Mouse (Mus musculus): ENCODE results near the gene Tgfbr3. TPM values are rescaled to one million over a fixed set of nuclear protein-coding genes. Genes with fewer than 3 reads are reported as not detected.

Gene Tgfbr3
- total RNA-seq, 1 experiment from 2014 or later = 31.2 TPM

DNA sequence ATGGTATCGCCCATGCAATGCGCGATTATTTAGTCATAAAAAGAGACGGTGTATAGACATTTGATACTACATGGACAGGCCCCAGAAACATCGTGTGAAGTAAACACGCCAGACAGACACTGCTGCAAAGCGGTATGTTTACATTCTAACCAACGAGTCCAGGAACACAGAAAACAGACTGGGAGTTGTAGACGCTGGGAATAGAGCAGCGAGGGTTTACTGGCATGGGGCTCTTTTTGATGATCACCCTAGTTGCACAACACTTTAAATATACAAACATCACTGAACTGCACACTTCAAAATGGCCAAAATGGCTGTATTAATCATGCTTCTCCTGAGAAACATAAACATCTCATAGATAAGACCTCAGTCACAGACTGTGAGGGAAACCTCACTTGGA, 100.9 kb downstream of the Tgfbr3 start:
- ATAC-seq (replicated peaks; ENCODE audit: insufficient number of reproducible peaks, low FRiP score, low TSS enrichment, poor library complexity, severe bottlenecking) = no peak

DNA sequence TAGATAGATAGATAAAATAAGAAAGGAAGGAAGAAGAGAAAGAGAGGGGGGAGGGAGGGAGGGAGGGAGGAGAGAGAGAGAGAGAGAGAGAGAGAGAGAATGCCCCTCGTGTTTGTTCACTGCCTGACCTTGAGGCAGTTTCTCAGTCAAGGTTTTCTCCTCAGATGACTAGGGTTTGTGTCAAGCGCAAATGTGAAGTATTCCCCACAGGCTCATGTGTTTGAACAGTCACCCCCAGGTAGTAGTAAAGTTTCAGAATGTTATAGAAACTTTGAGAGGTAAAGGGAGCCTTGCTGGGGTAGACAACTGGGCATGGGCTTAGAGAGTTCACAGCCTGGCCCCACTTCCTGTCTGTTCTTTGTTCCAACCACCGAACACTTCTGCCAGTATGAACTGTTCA, 103.2 kb downstream of the Tgfbr3 start:
- ATAC-seq (replicated peaks; ENCODE audit: insufficient number of reproducible peaks, low FRiP score, low TSS enrichment, poor library complexity, severe bottlenecking) = no peak

DNA sequence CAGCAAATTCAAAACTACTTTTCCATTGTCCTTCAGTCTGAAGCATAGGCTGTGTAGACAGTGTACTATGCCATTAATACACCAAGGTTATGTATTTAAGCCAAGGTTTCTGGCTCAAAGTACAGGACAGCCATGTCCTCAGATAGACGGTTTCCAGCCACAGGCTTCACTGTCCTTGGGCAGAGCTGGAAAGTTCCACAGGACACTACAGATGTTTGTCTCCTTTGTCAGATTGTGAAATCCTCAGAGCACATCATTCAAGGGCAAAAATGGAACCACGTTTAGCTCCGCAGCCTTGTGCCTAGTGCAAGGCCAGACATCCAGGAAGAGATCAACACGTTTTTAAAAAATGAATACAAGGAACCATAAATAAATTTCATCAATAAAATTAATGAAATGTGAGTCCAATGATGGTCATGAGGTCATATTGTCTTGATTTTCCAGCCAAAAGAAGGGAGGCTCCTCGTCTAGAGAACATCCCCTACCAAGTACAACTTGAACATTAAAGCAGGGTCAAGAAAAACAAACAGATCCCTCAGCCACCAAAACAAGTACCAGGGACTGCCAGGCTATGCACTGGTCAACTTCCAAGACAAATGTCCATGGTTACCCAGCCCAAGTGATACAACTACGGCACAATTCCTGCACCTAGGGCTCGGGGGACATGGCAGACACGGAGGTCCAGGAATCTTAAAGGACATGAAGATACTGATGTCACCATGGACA, 105.1 kb downstream of the Tgfbr3 start:
- ATAC-seq (replicated peaks; ENCODE audit: insufficient number of reproducible peaks, low FRiP score, low TSS enrichment, poor library complexity, severe bottlenecking) = no peak

DNA sequence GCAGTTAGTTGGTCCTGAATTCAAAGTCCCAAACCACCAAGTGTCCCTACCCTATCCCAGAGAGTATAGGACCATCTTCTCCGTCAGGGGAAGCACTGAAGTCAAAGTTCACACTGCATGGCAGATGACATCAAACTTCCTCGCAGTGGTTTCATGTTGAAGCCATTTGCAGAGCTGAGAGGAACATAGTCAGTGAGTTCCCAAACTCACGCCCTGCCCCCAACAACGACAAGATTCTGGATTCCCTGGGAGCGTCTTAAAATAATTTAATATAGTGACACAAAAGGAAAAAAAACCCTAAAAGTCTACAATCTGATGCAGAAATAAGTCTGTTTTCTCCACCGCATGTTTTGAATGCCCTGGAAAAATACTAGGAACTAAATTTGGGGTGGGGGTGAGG, 105.9 kb downstream of the Tgfbr3 start:
- no peak for ATAC-seq (replicated peaks; ENCODE audit: insufficient number of reproducible peaks, low FRiP score, low TSS enrichment, poor library complexity, severe bottlenecking)

GRCm38 (mm10) chr5:107182721-107183120, 106.7 kb downstream of the Tgfbr3 start:
- ATAC-seq (replicated peaks; ENCODE audit: insufficient number of reproducible peaks, low FRiP score, low TSS enrichment, poor library complexity, severe bottlenecking) = no peak

GRCm38 (mm10) chr5:107181820-107182219, 107.6 kb downstream of the Tgfbr3 start:
- no peak for ATAC-seq (replicated peaks; ENCODE audit: insufficient number of reproducible peaks, low FRiP score, low TSS enrichment, poor library complexity, severe bottlenecking)

DNA sequence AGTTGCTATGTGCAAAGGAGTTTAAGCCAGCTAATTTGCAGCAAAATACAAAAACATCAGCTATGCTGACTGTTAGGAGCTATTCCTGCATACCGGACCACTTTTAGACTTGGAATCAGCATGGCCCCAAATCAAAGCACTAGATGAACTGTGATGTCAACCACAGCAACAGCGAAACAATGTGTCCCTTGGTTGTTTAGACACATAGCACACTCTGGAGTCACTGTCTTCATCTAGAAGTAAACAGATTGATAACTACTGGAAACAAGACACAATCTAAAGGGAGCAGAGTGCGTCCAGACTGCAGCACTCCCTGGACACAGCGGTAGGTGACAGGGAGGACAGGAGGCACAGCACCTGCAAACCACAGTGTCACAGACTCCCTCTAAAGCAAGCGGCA, 110.2 kb downstream of the Tgfbr3 start:
- no peak for ATAC-seq (replicated peaks; ENCODE audit: insufficient number of reproducible peaks, low FRiP score, low TSS enrichment, poor library complexity, severe bottlenecking)

DNA sequence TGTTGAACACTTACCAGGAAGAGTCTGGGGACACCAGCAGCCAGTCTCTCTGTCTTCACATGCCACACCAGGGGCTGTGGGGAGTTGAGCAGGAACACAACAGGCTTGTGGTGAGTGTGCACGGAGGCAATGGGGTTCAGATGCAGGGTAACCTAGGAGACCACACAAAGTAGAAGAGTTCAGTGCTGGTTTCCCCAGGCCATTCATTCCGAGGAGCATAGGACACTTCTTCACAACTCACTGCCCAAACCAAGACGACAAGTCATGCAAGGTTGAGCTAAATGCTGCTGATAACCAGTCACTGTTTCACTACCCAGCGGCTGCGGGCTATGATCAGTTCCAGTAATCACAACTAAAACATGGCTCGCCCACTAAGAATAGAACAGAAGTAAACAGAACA, 111.6 kb downstream of the Tgfbr3 start:
- ATAC-seq (replicated peaks; ENCODE audit: insufficient number of reproducible peaks, low FRiP score, low TSS enrichment, poor library complexity, severe bottlenecking) = no peak

DNA sequence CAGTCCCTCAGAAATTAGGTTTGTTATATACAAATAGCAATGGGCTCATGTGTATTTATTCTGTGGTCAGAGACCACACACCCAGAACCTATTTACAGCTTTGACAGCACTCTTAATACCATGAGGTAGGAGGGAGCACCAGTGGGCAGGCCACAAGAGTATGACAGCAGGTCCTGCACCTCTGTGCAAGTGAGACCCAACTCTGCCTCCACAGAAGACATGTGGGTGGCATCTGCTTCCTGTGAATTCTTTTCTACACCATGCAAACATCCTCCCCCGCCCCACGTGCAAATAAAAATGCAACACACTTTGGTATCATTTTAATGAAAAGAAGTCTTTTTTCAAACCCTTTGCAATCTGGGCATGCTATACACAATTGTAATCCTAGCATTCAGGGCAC, 112.2 kb downstream of the Tgfbr3 start:
- ATAC-seq (replicated peaks; ENCODE audit: insufficient number of reproducible peaks, low FRiP score, low TSS enrichment, poor library complexity, severe bottlenecking) = no peak

GRCm38 (mm10) chr5:107176796-107177195, 112.6 kb downstream of the Tgfbr3 start:
- ATAC-seq (replicated peaks; ENCODE audit: insufficient number of reproducible peaks, low FRiP score, low TSS enrichment, poor library complexity, severe bottlenecking) = no peak

GRCm38 (mm10) chr5:107176196-107176595, 113.2 kb downstream of the Tgfbr3 start:
- no peak for ATAC-seq (replicated peaks; ENCODE audit: insufficient number of reproducible peaks, low FRiP score, low TSS enrichment, poor library complexity, severe bottlenecking)

- ATAC-seq (replicated peaks; ENCODE audit: insufficient number of reproducible peaks, low FRiP score, low TSS enrichment, poor library complexity, severe bottlenecking) = no peak
Measured at GRCm38 (mm10) chr5:107174188-107174587, 115.2 kb downstream of the Tgfbr3 start.

DNA sequence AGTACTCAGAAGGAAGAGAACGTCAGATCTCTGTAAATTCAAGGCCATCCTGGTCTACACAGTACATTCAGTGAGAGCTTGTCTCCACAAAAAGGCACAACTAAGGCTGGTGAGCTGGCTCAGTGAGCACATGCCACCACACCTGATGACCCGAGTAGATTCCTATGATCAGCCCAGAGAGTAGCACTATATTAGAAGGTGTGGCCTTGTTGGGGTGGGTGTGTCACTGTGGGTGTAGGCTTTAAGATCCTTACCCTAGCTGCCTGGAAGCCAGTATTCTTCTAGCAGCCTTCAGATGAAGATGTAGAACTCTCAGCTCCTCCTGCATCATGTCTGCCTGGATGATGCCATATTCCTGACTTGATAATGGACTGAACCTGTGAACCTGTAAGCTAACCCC, 115.9 kb downstream of the Tgfbr3 start:
- no peak for ATAC-seq (replicated peaks; ENCODE audit: insufficient number of reproducible peaks, low FRiP score, low TSS enrichment, poor library complexity, severe bottlenecking)

DNA sequence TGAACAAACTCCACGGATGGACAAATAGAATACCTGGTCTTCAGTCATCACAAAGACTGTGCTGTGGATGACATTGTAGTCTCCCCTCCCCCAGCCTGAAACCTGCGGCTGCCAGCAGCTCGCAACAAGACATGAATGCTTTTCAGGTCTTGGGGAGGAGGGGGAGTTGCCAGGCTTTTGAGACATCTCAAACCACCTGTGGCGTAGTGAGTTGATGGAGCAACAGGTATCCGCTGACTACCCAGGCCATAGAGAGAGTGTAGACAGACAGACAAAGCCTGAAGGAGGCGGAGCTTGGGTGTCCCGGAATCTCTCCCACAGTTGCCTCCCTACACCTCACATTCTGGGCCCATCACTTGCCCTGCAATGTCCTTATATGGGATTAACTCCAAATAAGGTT, 117.6 kb downstream of the Tgfbr3 start:
- no peak for ATAC-seq (replicated peaks; ENCODE audit: insufficient number of reproducible peaks, low FRiP score, low TSS enrichment, poor library complexity, severe bottlenecking)

DNA sequence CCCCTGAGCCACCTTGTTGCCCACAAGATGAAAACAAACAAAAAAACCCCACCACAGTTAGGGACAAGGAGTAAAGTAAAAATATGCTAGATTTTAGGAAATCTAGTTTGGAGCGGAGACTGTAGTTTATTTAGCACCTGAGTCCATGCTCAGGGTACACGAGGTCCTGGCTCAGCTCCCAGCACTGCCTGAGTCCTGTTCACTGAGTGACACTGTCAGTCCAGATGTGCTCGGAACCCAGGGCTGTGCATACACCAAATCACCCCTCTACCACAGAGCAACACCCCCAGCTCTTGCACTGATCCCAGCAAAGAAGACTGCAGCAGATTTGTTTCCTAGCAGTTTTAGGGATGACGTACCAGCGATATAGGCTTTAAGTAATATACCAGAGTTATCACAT, 119.6 kb downstream of the Tgfbr3 start:
- no peak for ATAC-seq (replicated peaks; ENCODE audit: insufficient number of reproducible peaks, low FRiP score, low TSS enrichment, poor library complexity, severe bottlenecking)

GRCm38 (mm10) chr5:107167872-107168300, 121.5 kb downstream of the Tgfbr3 start:
- ATAC-seq (replicated peaks; ENCODE audit: insufficient number of reproducible peaks, low FRiP score, low TSS enrichment, poor library complexity, severe bottlenecking) = no peak

GRCm38 (mm10) chr5:107167373-107167772, 122.1 kb downstream of the Tgfbr3 start:
- ATAC-seq (replicated peaks; ENCODE audit: insufficient number of reproducible peaks, low FRiP score, low TSS enrichment, poor library complexity, severe bottlenecking) = no peak

DNA sequence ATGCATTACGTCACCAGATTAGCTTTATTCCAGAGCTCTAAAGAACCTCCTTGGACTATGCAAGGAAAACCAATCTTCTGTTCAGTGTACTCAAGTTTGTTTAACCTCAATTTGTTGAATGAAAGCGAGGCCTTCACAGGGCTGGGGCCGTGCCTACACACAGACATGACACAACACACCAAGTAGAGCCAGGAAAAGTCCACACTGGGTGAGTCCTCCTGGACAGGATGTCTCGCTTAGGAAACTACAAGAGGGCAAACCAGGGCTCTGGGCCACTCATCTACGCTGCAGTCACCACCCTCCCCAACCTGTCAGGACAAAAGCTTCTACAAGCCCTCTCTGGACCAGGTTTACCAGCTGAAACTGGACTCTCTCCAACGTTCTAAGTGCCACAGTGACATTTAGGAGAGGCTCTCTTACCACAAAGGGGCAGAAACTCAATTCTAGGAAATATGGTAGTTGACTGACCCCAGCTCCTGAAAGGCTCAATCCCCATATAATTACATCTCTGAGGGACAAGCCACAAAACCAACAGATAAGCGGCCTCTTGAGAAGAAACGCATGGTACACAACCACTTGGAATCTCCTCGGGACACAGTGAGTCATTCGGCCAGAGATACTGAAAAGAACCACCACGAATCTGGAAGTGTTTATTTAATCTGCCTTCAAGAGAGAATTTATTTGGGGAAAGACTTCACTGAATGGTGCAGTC, 122.6 kb downstream of the Tgfbr3 start:
- ATAC-seq (replicated peaks; ENCODE audit: insufficient number of reproducible peaks, low FRiP score, low TSS enrichment, poor library complexity, severe bottlenecking) = no peak

- ATAC-seq (replicated peaks; ENCODE audit: insufficient number of reproducible peaks, low FRiP score, low TSS enrichment, poor library complexity, severe bottlenecking) = no peak
Measured at GRCm38 (mm10) chr5:107165734-107166133, 123.7 kb downstream of the Tgfbr3 start.

DNA sequence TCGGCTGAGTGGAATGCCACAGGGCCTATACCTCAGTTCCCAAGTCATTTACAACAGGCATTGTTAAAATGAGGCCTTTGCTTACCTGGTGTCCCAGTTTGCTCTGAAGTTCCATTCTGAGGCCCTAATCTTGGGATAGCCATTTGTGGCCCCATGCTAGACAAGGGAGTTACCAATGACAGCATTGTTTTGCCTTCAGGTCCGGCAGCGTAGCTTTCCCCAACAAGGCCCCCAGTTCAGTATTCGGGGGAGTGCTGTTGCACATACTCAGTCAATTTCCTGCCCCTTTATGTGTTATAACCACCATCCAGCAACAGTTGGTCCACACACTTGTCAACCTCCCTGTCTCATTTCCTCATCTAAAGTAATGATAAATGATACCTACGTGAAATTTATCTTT, 124.2 kb downstream of the Tgfbr3 start:
- ATAC-seq (replicated peaks; ENCODE audit: insufficient number of reproducible peaks, low FRiP score, low TSS enrichment, poor library complexity, severe bottlenecking) = no peak

All from monocyte, adult 5-6 weeks (primary cell).